Mouse (Mus musculus) right cerebral cortex, postnatal 36 days (tissue): Measurements from ENCODE around the gene Cnn2.

Source experiments
- DNase-seq, 2 experiments: peaks; one replicate each; pipeline ENCODE4 v3.0.0; 2022; ENCODE audit warnings: low spot score in 2 of 2, mixed read lengths in 1 of 2

The Cnn2 gene

GRCm38 (mm10) chr10:79989272-79989786 is 945 bp downstream of the Cnn2 start:
- DNase-seq, result no peak

- DNase-seq, result no peak
Measured at GRCm38 (mm10) chr10:79989870-79990269, 1.5 kb downstream of the Cnn2 start.

GRCm38 (mm10) chr10:79991099-79991498 is 2.7 kb downstream of the Cnn2 start:
- no peak for DNase-seq

- no peak for DNase-seq
Measured at GRCm38 (mm10) chr10:79991548-79991947, 3.2 kb downstream of the Cnn2 start.

- DNase-seq, result no peak
Measured at GRCm38 (mm10) chr10:79994397-79995115, 6.2 kb downstream of the Cnn2 start.

GRCm38 (mm10) chr10:79995636-79996035 is 7.3 kb downstream of the Cnn2 start:
- no peak for DNase-seq

- peak; percentile 90 to 91 for DNase-seq
Measured at GRCm38 (mm10) chr10:79996272-79997033, 8.1 kb downstream of the Cnn2 start, which contains the start of gene Abca7. Gene Abca7, plus strand, starts transcription at chr10:79996494.

- DNase-seq, result peak; percentile 57 to 62
Measured at GRCm38 (mm10) chr10:79997034-79997760, 8.8 kb downstream of the Cnn2 start.

- no peak for DNase-seq
Measured at GRCm38 (mm10) chr10:79997819-79998218, 9.4 kb downstream of the Cnn2 start.

- no peak for DNase-seq
Measured at GRCm38 (mm10) chr10:80001945-80002344, 13.6 kb downstream of the Cnn2 start.

- DNase-seq, result no peak
Measured at GRCm38 (mm10) chr10:80002829-80003228, 14.4 kb downstream of the Cnn2 start.

GRCm38 (mm10) chr10:80003374-80004232 is 15.2 kb downstream of the Cnn2 start:
- DNase-seq, result no peak

- no peak for DNase-seq
Measured at GRCm38 (mm10) chr10:80004233-80004705, 15.9 kb downstream of the Cnn2 start.

- DNase-seq, result no peak
Measured at GRCm38 (mm10) chr10:80011740-80012139, 23.4 kb downstream of the Cnn2 start.

- DNase-seq, result no peak
Measured at GRCm38 (mm10) chr10:80013609-80014008, 25.2 kb downstream of the Cnn2 start.

- no peak for DNase-seq
Measured at GRCm38 (mm10) chr10:80014484-80015290, 26.3 kb downstream of the Cnn2 start.

- no peak for DNase-seq
Measured at GRCm38 (mm10) chr10:80015583-80015982, 27.2 kb downstream of the Cnn2 start.

GRCm38 (mm10) chr10:80016511-80016910 is 28.1 kb downstream of the Cnn2 start, which contains the start of gene Arhgap45:
Gene Arhgap45, plus strand, starts transcription at chr10:80016653.
- no peak for DNase-seq

- DNase-seq, result no peak
Measured at GRCm38 (mm10) chr10:80016931-80017330, 28.5 kb downstream of the Cnn2 start.

- no peak for DNase-seq
Measured at GRCm38 (mm10) chr10:80017361-80017760, 29.0 kb downstream of the Cnn2 start.
